Mouse (Mus musculus): ENCODE results near the gene 4933415A04Rik. TPM values are rescaled to one million over a fixed set of nuclear protein-coding genes. Genes with fewer than 3 reads are reported as not detected.

Gene 4933415A04Rik
- polyA plus RNA-seq, 1 experiment, result not detected

DNA sequence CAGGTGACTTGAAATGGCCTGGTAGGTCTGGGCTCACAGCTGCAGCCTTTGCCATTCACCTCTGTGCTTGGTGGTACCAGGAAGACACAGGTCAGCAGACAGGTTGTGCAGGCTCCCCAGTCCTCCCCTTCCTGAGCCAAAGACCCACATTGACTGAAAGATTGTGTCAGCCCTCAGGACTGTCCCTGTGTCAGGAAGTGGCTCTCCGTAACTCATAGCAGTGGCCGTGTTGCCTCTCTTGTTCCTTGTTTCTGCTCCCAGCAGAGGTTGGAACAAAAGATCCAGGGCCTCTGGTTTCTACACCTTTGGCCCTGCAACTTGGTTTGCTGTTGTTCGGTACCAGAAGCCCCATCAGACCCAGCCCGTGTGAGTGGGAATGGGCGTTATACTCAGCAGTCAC is 17.7 kb upstream of the 4933415A04Rik start:
- Histone ChIP-seq H3K4me3 (ENCODE audit: insufficient read depth, low read length) (no peak overlapping the region), H3K27ac (ENCODE audit: insufficient read depth, low read depth, low read length) (no peak overlapping the region; the same call in 1 of the 2 replicates), H3K4me1 (ENCODE audit: control insufficient read depth, insufficient read depth, low read length) (peaks cover 18% of the 10 kb centered on the region)
- no peak for TF ChIP-seq POLR2A (IDR thresholded peaks at IDR 0.05; ENCODE audit: borderline replicate concordance, low read depth, low read length)
- TF ChIP-seq CTCF (IDR thresholded peaks at IDR 0.05; ENCODE audit: low read depth, low read length), result no peak

DNA sequence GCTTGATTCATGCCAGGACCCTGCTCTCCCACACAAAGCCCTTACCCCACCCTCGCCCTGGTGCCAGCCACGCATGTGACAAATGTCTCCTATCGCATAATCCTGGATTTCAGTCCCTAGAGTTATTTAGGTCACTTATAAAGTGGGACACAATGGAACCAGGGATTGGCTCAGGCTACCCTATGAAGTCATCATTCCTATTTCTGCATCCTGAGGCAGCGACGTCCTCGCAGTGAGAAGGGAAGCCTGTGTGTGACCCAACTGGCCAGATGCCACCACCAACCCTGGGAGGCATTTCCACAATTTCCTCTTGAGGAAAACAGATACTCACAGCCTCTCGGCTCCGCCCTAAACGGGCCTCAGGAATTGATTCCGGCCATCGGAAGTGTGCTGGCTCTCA is 17.2 kb upstream of the 4933415A04Rik start:
- Histone ChIP-seq H3K4me3 (ENCODE audit: insufficient read depth, low read length) (peak overlapping the region; percentile 48), H3K27ac (ENCODE audit: insufficient read depth, low read depth, low read length) (peak overlapping the region; percentile 7; the same call in 1 of the 2 replicates), H3K4me1 (ENCODE audit: control insufficient read depth, insufficient read depth, low read length) (peaks cover 18% of the 10 kb centered on the region)
- no peak for TF ChIP-seq POLR2A (IDR thresholded peaks at IDR 0.05; ENCODE audit: borderline replicate concordance, low read depth, low read length)
- TF ChIP-seq CTCF (IDR thresholded peaks at IDR 0.05; ENCODE audit: low read depth, low read length), result no peak

DNA sequence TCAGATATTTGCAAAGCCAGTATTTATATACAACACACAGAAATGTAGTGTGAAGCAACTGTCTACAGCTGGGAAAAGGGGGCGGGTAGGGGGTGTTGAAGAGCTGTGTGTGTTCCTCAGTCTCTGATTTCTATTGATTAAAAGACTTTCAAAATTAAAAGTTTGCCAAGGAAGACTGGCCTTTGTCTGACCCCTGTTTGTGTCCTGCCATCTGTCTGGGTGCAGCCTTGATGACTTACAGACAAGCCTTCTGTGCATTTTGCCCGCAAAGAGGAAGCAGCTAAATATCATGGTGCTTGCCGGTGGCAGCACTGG is 11.8 kb upstream of the 4933415A04Rik start:
- H3K4me3 ChIP-seq (ENCODE audit: insufficient read depth, low read length), result no peak overlapping the region
- peaks cover 14% of the 10 kb centered on the region for H3K4me1 ChIP-seq (ENCODE audit: control insufficient read depth, insufficient read depth, low read length)
- no peak for TF ChIP-seq CTCF (IDR thresholded peaks at IDR 0.05; ENCODE audit: low read depth, low read length)
- TF ChIP-seq POLR2A (IDR thresholded peaks at IDR 0.05; ENCODE audit: borderline replicate concordance, low read depth, low read length), result no peak
- H3K27ac ChIP-seq (ENCODE audit: insufficient read depth, low read depth, low read length), result no peak overlapping the region

DNA sequence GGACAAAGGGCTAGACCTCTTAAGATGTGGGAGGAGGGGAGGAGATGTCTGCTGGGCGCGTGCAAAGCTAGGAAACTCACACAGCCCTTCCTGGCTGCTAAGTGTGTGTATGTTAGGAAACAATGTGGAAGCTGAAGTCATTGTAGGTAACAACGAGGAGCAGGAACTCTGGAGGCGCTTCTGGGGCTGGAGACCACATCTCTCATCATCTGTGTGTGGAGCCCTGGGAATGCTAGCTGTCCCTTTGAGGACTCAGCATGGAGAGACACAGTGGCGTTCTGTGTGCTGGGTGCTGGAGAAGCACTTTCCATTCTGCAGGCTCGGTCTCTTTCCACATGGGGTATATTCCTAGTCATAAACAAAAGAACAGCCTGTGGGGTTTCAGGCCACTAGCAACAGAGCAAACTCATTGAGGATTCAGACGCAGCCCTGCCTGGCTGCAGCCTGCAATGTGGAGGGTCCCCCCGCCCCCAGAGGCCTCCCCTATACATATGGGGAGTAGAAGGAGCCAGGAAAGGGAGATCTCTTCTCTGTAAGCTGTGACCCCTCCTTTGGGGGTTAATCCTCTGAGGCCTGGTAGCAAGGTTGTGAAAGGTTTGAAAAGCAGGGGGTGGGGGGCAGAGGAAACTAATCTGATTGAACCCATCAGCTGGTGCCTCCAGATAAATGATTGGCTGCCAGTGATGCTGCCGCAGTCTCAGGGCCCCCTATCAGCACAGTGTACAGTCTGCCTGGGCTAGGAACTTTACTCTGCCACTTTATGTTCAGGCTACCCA is 11.3 kb upstream of the 4933415A04Rik start:
- no peak overlapping the region for H3K4me3 ChIP-seq (ENCODE audit: insufficient read depth, low read length)
- peaks cover 8% of the 10 kb centered on the region for H3K4me1 ChIP-seq (ENCODE audit: control insufficient read depth, insufficient read depth, low read length)
- no peak overlapping the region for H3K27ac ChIP-seq (ENCODE audit: insufficient read depth, low read depth, low read length)
- TF ChIP-seq POLR2A (IDR thresholded peaks at IDR 0.05; ENCODE audit: borderline replicate concordance, low read depth, low read length), result no peak
- TF ChIP-seq CTCF (IDR thresholded peaks at IDR 0.05; ENCODE audit: low read depth, low read length), result no peak

DNA sequence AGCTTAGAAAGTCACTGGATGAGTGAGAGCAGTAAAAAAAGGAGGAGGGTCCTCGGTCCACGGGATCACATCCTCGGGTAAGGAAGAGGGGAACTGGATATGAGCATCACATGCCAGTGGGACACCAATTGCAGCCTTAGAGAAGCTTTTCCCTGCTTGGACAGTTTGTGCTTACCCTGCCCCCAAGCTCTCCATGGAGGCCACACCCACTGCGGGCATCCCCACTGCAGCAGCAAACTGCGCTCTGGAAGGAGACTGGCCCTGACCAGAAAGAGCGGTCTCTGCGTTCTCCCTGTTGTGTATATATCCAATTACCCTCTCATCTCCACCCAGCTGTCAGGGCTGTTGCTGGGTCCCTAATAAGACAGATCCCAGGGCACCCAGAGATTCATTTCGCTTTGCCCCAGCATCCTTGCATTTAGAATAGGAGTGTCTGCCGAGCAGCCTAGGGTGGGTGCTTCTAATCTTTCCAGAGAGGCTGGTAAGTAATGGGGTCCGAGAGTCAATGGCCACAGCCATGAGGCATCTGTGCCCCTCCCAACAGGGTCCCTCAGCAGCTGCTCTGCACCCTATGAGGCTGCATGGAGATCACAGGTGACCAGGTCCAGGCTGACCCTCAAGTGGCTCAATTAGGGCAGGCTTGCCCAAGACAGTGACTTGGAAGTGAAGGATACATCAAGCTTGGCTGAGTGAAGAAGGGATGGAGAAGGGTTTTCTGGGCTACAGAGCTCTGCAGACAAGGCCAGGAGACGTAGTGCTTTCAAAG is 8.9 kb upstream of the 4933415A04Rik start:
- TF ChIP-seq POLR2A (IDR thresholded peaks at IDR 0.05; ENCODE audit: borderline replicate concordance, low read depth, low read length) (no peak), CTCF (IDR thresholded peaks at IDR 0.05; ENCODE audit: low read depth, low read length) (no peak)
- Histone ChIP-seq H3K4me1 (ENCODE audit: control insufficient read depth, insufficient read depth, low read length) (peaks cover 8% of the 10 kb centered on the region), H3K4me3 (ENCODE audit: insufficient read depth, low read length) (no peak overlapping the region)

DNA sequence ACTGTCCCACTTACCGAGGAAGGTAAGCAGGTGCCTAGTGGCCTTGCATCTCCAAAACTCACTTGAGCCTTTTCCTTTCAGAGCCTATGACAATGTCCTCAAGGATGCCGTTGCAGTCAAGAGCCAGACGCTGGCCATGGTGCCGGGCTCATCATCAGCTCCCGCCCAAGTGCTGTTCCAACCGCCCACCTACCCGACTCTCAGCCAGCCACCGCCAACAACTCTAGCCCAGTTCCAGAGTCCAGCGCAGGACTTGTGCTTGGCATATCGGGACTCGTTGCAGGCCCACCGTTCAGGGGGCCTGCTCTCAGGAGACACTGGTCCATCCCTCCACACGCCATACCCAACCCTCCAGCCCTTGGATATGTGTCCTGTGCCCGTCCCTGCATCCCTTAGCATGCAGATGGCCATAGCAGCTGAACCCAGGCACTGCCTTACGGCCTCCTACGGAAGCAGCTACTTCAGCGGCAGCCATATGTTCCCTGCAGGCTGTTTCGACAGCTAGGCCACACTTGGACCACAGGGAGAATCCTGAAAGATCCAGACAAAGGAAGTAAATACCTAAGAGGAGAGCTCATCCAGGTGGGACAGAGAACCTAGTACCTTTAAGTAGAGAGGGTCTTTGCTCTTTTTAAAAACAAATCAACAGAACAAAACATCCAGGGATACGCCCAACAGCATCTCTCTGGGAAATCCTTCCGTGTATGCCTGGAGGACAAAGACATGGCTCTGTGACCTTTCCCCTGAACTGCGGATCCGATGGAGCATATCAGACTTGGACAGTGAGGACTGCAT is 1.4 kb upstream of the 4933415A04Rik start:
- Histone ChIP-seq H3K4me3 (ENCODE audit: insufficient read depth, low read length) (no peak overlapping the region), H3K4me1 (ENCODE audit: control insufficient read depth, insufficient read depth, low read length) (peaks cover 3% of the 10 kb centered on the region; the same call in 1 of the 2 replicates)
- TF ChIP-seq POLR2A (IDR thresholded peaks at IDR 0.05; ENCODE audit: borderline replicate concordance, low read depth, low read length) (no peak), CTCF (IDR thresholded peaks at IDR 0.05; ENCODE audit: low read depth, low read length) (no peak)

More for the DNA sequence above, 8.9 kb upstream of the 4933415A04Rik start:
- no peak overlapping the region for H3K27ac ChIP-seq (ENCODE audit: insufficient read depth, low read depth, low read length)

DNA sequence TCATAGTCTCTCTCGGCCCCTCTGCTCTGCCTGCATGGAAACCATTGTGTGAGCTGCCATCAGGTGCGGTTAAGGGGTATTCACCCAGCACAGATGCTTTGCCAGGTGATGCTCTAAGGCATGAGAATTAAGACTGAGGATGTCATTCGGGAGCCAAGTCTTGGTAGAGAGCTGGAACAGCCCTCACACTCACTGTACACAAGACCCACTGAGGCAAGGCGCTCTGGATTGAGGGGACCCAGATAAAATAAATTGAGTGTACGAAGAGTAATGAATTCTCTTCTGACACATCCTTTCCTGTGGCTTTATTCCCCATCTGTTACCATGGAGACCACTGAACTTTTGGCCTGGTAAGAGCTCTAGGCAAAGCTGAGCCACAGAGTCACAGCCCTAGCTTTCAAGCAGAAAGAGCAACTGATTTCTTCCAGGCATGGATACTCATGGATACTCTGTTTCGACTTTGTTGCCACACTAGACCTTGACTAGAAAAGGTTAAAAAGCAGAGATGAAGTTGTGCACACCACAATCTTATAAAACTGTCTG is 2.8 kb downstream of the 4933415A04Rik start:
- H3K4me1 ChIP-seq (ENCODE audit: control insufficient read depth, insufficient read depth, low read length), result peaks cover 9% of the 10 kb centered on the region
- TF ChIP-seq CTCF (IDR thresholded peaks at IDR 0.05; ENCODE audit: low read depth, low read length) (no peak), POLR2A (IDR thresholded peaks at IDR 0.05; ENCODE audit: borderline replicate concordance, low read depth, low read length) (no peak)
- H3K4me3 ChIP-seq (ENCODE audit: insufficient read depth, low read length), result no peak overlapping the region
- no peak overlapping the region for H3K27ac ChIP-seq (ENCODE audit: insufficient read depth, low read depth, low read length)

More for the DNA sequence above, 1.4 kb upstream of the 4933415A04Rik start:
- no peak overlapping the region for H3K27ac ChIP-seq (ENCODE audit: insufficient read depth, low read depth, low read length)

DNA sequence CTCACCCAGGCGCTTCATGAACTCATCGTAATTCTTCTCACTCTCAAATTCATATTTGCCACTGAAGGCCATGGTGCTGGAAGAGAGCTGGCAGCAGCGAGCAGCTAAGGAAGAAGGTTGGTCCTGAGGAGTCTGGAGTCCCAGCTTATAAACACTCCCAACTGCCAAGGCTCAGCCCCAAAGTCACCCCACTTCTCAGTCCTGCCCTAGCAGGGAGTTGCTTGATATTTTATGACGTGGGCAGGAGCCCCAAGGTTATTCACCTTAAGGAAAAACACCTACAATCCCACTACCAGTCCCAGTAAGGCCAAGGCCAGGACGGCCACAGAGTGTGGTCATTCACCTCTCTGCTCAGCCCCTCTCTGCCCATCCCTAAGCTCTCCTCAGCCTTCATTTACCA is 14.6 kb downstream of the 4933415A04Rik start, which contains the start of gene Fabp6:
Gene Fabp6, minus strand, starts transcription at position 101 of the 400 bp plus-strand sequence.
- TF ChIP-seq CTCF (IDR thresholded peaks at IDR 0.05; ENCODE audit: low read depth, low read length) (no peak), POLR2A (IDR thresholded peaks at IDR 0.05; ENCODE audit: borderline replicate concordance, low read depth, low read length) (no peak)
- Histone ChIP-seq H3K4me1 (ENCODE audit: control insufficient read depth, insufficient read depth, low read length) (peaks cover 2% of the 10 kb centered on the region; the same call in 1 of the 2 replicates), H3K4me3 (ENCODE audit: insufficient read depth, low read length) (no peak within 1 kb of the TSS), H3K27ac (ENCODE audit: insufficient read depth, low read depth, low read length) (no peak within 1 kb of the TSS)

DNA sequence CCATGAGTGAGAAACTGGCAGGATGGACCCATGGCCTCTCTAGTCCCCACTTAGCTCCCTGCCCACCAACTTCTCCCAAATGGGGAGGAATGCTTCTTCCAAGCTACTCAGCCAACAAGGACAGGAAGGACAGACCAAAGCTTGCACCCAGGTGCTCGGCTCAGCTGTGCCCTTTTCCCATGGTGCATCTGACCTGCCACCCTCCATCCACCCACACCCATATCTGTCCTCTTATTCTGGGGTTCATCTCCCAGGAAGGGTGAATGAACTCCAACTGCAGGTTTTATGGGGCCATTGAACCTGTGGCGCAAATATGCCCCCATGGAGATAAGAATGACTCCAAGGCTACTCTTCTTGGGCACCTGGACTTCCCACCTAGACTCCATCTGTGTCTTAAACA is 17.4 kb downstream of the 4933415A04Rik start:
- TF ChIP-seq CTCF (IDR thresholded peaks at IDR 0.05; ENCODE audit: low read depth, low read length) (no peak), POLR2A (IDR thresholded peaks at IDR 0.05; ENCODE audit: borderline replicate concordance, low read depth, low read length) (no peak)
- Histone ChIP-seq H3K4me3 (ENCODE audit: insufficient read depth, low read length) (no peak overlapping the region), H3K4me1 (ENCODE audit: control insufficient read depth, insufficient read depth, low read length) (peaks cover 2% of the 10 kb centered on the region; the same call in 1 of the 2 replicates), H3K27ac (ENCODE audit: insufficient read depth, low read depth, low read length) (no peak overlapping the region)

All from bone marrow macrophage, adult 2 months (primary cell).